Mouse (Mus musculus) forebrain, embryonic 16.5 days (tissue): ENCODE data around the gene Ap1b1. TPM values are rescaled to one million over a fixed set of nuclear protein-coding genes. Genes with fewer than 3 reads are reported as not detected.

Experiments used
- ATAC-seq: fragments of 200-750 bp; cut with Nextera tagmentation; 2 replicates; pipeline ENCODE4 v1.8.0; 2017; ENCODE audit warnings: mild to moderate bottlenecking, moderate library complexity
- H3K27ac ChIP-seq: fragments of 300-500 bp; sonication (generic); 2 replicates; pipeline ENCODE4 v1.5.1; 2014; ENCODE audit warnings: low read length, control low read depth
- H3K27me3 ChIP-seq: fragments of 300-500 bp; sonication (generic); replicated peaks from 2 replicates; pipeline ENCODE4 v1.6.1; 2014; ENCODE audit warnings: low read length; ENCODE audit not compliant: control insufficient read depth, insufficient read depth
- H3K36me3 ChIP-seq: fragments of 300-500 bp; sonication (generic); 2 replicates; pipeline ENCODE4 v1.6.1; 2014; ENCODE audit not compliant: control insufficient read depth, insufficient read depth
- H3K4me1 ChIP-seq: fragments of 300-500 bp; sonication (generic); replicated peaks from 2 replicates; pipeline ENCODE4 v1.6.1; 2014; ENCODE audit warnings: low read length; ENCODE audit not compliant: control insufficient read depth, insufficient read depth
- H3K4me2 ChIP-seq: fragments of 300-500 bp; sonication (generic); 2 replicates; pipeline ENCODE4 v1.6.1; 2014; ENCODE audit warnings: mild to moderate bottlenecking, low read length, control low read depth
- H3K4me3 ChIP-seq: fragments of 300-500 bp; sonication (generic); replicated peaks from 2 replicates; pipeline ENCODE4 v1.5.1; 2014; ENCODE audit warnings: mild to moderate bottlenecking, low read length, control low read depth
- H3K9ac ChIP-seq: fragments of 300-500 bp; sonication (generic); replicated peaks from 2 replicates; pipeline ENCODE4 v1.6.1; 2014; ENCODE audit warnings: low read depth, low read length, control low read depth
- H3K9me3 ChIP-seq: fragments of 300-500 bp; sonication (generic); 2 replicates; pipeline ENCODE4 v1.6.1; 2016; ENCODE audit warnings: low read length; ENCODE audit not compliant: control insufficient read depth
- WGBS: fragments of 180-500 bp; shearing (Covaris S2); extraction: QIAGEN DNeasy Blood & Tissue Kit; methylation state at CpG from one replicate; pipeline ENCODE4 v1.1.7; 2014; 5-methylcytosine and 5-hydroxymethylcytosine counted together
- polyA plus RNA-seq: library from polyadenylated mRNA; unstranded; fragments of >200 nt; fragmentation: Nextera tagmentation; extraction: Ambion mirVana; gene quantifications from 2 replicates; pipeline ENCODE4 v1.2.1, GENCODE M21; 2015

Gene Ap1b1
- polyA plus RNA-seq, 1 experiment from 2014 or later, result 92.1 TPM

- no peaks in the 10 kb centered on the region for H3K9me3 ChIP-seq
- H3K4me1 ChIP-seq, result peaks cover 15% of the 10 kb centered on the region
- H3K4me3 ChIP-seq, result no peak overlapping the region
- H3K4me2 ChIP-seq, result no peak overlapping the region
- H3K27me3 ChIP-seq, result no peaks in the 10 kb centered on the region
- H3K9ac ChIP-seq, result no peak overlapping the region
- H3K27ac ChIP-seq, result no peak overlapping the region
- 57% methylated on average over 3 of the region's 3 CpGs for WGBS
- H3K36me3 ChIP-seq, result no peaks in the 10 kb centered on the region
- ATAC-seq, result no peak
Observed at GRCm38 (mm10) chr11:4983010-4983409, 3.6 kb upstream of the Ap1b1 start.

- 67% methylated on average over 2 of the region's 2 CpGs for WGBS
- ATAC-seq, result no peak
Observed at GRCm38 (mm10) chr11:4983538-4983937, 3.1 kb upstream of the Ap1b1 start.

GRCm38 (mm10) chr11:4984249-4984648 is 2.4 kb upstream of the Ap1b1 start:
- Histone ChIP-seq H3K4me2 (no peak overlapping the region), H3K27me3 (no peaks in the 10 kb centered on the region), H3K9ac (no peak overlapping the region), H3K27ac (no peak overlapping the region), H3K9me3 (no peaks in the 10 kb centered on the region), H3K36me3 (no peaks in the 10 kb centered on the region), H3K4me3 (no peak overlapping the region), H3K4me1 (peaks cover 15% of the 10 kb centered on the region)
- 4% methylated on average over 5 of the region's 5 CpGs for WGBS
- ATAC-seq, result no peak

More at GRCm38 (mm10) chr11:4983538-4983937, 3.1 kb upstream of the Ap1b1 start:
- H3K4me1 ChIP-seq, result peaks cover 15% of the 10 kb centered on the region
- H3K4me3 ChIP-seq, result no peak overlapping the region
- no peaks in the 10 kb centered on the region for H3K27me3 ChIP-seq
- H3K4me2 ChIP-seq, result no peak overlapping the region
- H3K9ac ChIP-seq, result no peak overlapping the region
- no peak overlapping the region for H3K27ac ChIP-seq
- no peaks in the 10 kb centered on the region for H3K36me3 ChIP-seq
- no peaks in the 10 kb centered on the region for H3K9me3 ChIP-seq

GRCm38 (mm10) chr11:4984799-4985198 is 1.8 kb upstream of the Ap1b1 start:
- H3K27ac ChIP-seq, result no peak overlapping the region
- H3K4me1 ChIP-seq, result peaks cover 15% of the 10 kb centered on the region
- no peaks in the 10 kb centered on the region for H3K36me3 ChIP-seq
- H3K9me3 ChIP-seq, result no peaks in the 10 kb centered on the region
- H3K27me3 ChIP-seq, result no peaks in the 10 kb centered on the region
- ATAC-seq, result no peak
- H3K9ac ChIP-seq, result no peak overlapping the region
- H3K4me3 ChIP-seq, result no peak overlapping the region
- 86% methylated on average over 3 of the region's 3 CpGs for WGBS
- no peak overlapping the region for H3K4me2 ChIP-seq

- Histone ChIP-seq H3K9ac (peak overlapping the region; percentile 74), H3K4me2 (peak overlapping the region; percentile 73), H3K36me3 (no peaks in the 10 kb centered on the region), H3K4me3 (peak overlapping the region; percentile 73), H3K4me1 (peaks cover 15% of the 10 kb centered on the region), H3K27me3 (no peaks in the 10 kb centered on the region), H3K27ac (no peak overlapping the region), H3K9me3 (no peaks in the 10 kb centered on the region)
- no peak for ATAC-seq
- WGBS, result 61% methylated on average over 11 of the region's 11 CpGs
Observed at GRCm38 (mm10) chr11:4987487-4987852, 846 bp downstream of the Ap1b1 start.

- no peak overlapping the region for H3K4me2 ChIP-seq
- H3K9me3 ChIP-seq, result no peaks in the 10 kb centered on the region
- WGBS, result 85% methylated on average over 3 of the region's 3 CpGs
- peaks cover 13% of the 10 kb centered on the region for H3K4me1 ChIP-seq
- ATAC-seq, result no peak
- no peaks in the 10 kb centered on the region for H3K36me3 ChIP-seq
- no peaks in the 10 kb centered on the region for H3K27me3 ChIP-seq
- no peak overlapping the region for H3K27ac ChIP-seq
- no peak overlapping the region for H3K4me3 ChIP-seq
- no peak overlapping the region for H3K9ac ChIP-seq
Observed at GRCm38 (mm10) chr11:4989187-4989586, 2.6 kb downstream of the Ap1b1 start.

- no peak overlapping the region for H3K4me2 ChIP-seq
- H3K9me3 ChIP-seq, result no peaks in the 10 kb centered on the region
- H3K4me3 ChIP-seq, result no peak overlapping the region
- H3K4me1 ChIP-seq, result peaks cover 5% of the 10 kb centered on the region
- WGBS, result 95% methylated on average over 2 of the region's 2 CpGs
- H3K27ac ChIP-seq, result no peak overlapping the region
- no peaks in the 10 kb centered on the region for H3K27me3 ChIP-seq
- H3K9ac ChIP-seq, result no peak overlapping the region
- no peak for ATAC-seq
- H3K36me3 ChIP-seq, result no peaks in the 10 kb centered on the region; the same call in 1 of the 2 replicates
Observed at GRCm38 (mm10) chr11:4992471-4992870, 5.8 kb downstream of the Ap1b1 start.

GRCm38 (mm10) chr11:4995676-4996075 is 9.1 kb downstream of the Ap1b1 start:
- Histone ChIP-seq H3K27ac (no peak overlapping the region), H3K9ac (no peak overlapping the region), H3K4me3 (no peak overlapping the region), H3K36me3 (no peaks in the 10 kb centered on the region; the same call in 1 of the 2 replicates), H3K27me3 (no peaks in the 10 kb centered on the region), H3K4me2 (no peak overlapping the region), H3K4me1 (no peaks in the 10 kb centered on the region), H3K9me3 (no peaks in the 10 kb centered on the region)
- ATAC-seq, result no peak
- WGBS, result 85% methylated on average over 3 of the region's 3 CpGs

- Histone ChIP-seq H3K9me3 (no peaks in the 10 kb centered on the region), H3K9ac (no peak overlapping the region), H3K36me3 (no peaks in the 10 kb centered on the region; the same call in 1 of the 2 replicates), H3K4me3 (no peak overlapping the region), H3K4me2 (no peak overlapping the region), H3K27ac (no peak overlapping the region), H3K4me1 (0 out of 2 replicates have a peak, but pooled peaks cover 3% of the 10 kb centered on the region), H3K27me3 (no peaks in the 10 kb centered on the region)
- 87% methylated on average over 5 of the region's 5 CpGs for WGBS
- no peak for ATAC-seq
Observed at GRCm38 (mm10) chr11:4996621-4997199, 10.1 kb downstream of the Ap1b1 start.

- Histone ChIP-seq H3K9ac (no peak overlapping the region), H3K4me3 (no peak overlapping the region), H3K27me3 (no peaks in the 10 kb centered on the region), H3K4me1 (0 out of 2 replicates have a peak, but pooled peaks cover 3% of the 10 kb centered on the region), H3K36me3 (peaks cover 1% of the 10 kb centered on the region; the same call in 1 of the 2 replicates), H3K9me3 (no peaks in the 10 kb centered on the region), H3K4me2 (no peak overlapping the region), H3K27ac (no peak overlapping the region)
- ATAC-seq, result no peak
- WGBS, result 39% methylated on average over 3 of the region's 3 CpGs
Observed at GRCm38 (mm10) chr11:4998352-4998751, 11.7 kb downstream of the Ap1b1 start.
